Mouse (Mus musculus) midbrain, embryonic 15.5 days (tissue): Measurements from ENCODE around the gene Als2cr12. TPM values are rescaled to one million over a fixed set of nuclear protein-coding genes. Genes with fewer than 3 reads are reported as not detected.
"Not testable (repeated sequence)": the region's sequence is repeated elsewhere in the genome, so short reads cannot be mapped to it uniquely, and the experiment has no call there.

Experiments used
- ATAC-seq: fragments of 200-750 bp; cut with Nextera tagmentation; replicated peaks from 2 replicates; pipeline ENCODE4 v1.8.0; 2017; ENCODE audit warnings: moderate TSS enrichment
- H3K27ac ChIP-seq: fragments of 300-500 bp; sonication (generic); 2 replicates; pipeline ENCODE4 v1.5.1; 2015; ENCODE audit warnings: mild to moderate bottlenecking, inconsistent platforms
- H3K27me3 ChIP-seq: fragments of 300-500 bp; sonication (generic); replicated peaks from 2 replicates; pipeline ENCODE4 v1.6.1; 2015; ENCODE audit warnings: inconsistent platforms
- H3K36me3 ChIP-seq: fragments of 300-500 bp; sonication (generic); replicated peaks from 2 replicates; pipeline ENCODE4 v1.6.1; 2015; ENCODE audit warnings: inconsistent platforms
- H3K4me1 ChIP-seq: fragments of 300-500 bp; sonication (generic); 2 replicates; pipeline ENCODE4 v1.6.1; 2015; ENCODE audit warnings: inconsistent platforms
- H3K4me2 ChIP-seq: fragments of 300-500 bp; sonication (generic); 2 replicates; pipeline ENCODE4 v1.6.1; 2015; ENCODE audit warnings: inconsistent platforms, mild to moderate bottlenecking, moderate library complexity
- H3K4me3 ChIP-seq: fragments of 300-500 bp; sonication (generic); 2 replicates; pipeline ENCODE4 v1.5.1; 2015; ENCODE audit warnings: mild to moderate bottlenecking, inconsistent platforms
- H3K9ac ChIP-seq: fragments of 300-500 bp; sonication (generic); 2 replicates; pipeline ENCODE4 v1.6.1; 2015; ENCODE audit warnings: mild to moderate bottlenecking, inconsistent platforms
- H3K9me3 ChIP-seq: fragments of 300-500 bp; sonication (generic); 2 replicates; pipeline ENCODE4 v1.6.1; 2016; ENCODE audit warnings: inconsistent platforms
- WGBS: fragments of 180-500 bp; shearing (Covaris S2); methylation state at CpG from one replicate; pipeline ENCODE4 v1.1.7; 2015; ENCODE audit warnings: mixed read lengths; 5-methylcytosine and 5-hydroxymethylcytosine counted together
- polyA plus RNA-seq: library from polyadenylated mRNA; unstranded; fragments of >200 nt; fragmentation: Nextera tagmentation; extraction: Ambion mirVana; gene quantifications from 2 replicates; pipeline ENCODE4 v1.2.1, GENCODE M21; 2015

Als2cr12 gene
- polyA plus RNA-seq, result not detected in 2 replicates

GRCm38 (mm10) chr1:58695810-58696209 is at the start of gene Als2cr12:
Gene Als2cr12, minus strand, starts transcription at chr1:58695989.
- not testable (repeated sequence) for H3K4me3 ChIP-seq, ATAC-seq, H3K27ac ChIP-seq, H3K4me2 ChIP-seq, H3K27me3 ChIP-seq, H3K36me3 ChIP-seq, H3K9ac ChIP-seq, H3K9me3 ChIP-seq, H3K4me1 ChIP-seq
- WGBS, result 82% methylated on average over 4 of the region's 4 CpGs

DNA sequence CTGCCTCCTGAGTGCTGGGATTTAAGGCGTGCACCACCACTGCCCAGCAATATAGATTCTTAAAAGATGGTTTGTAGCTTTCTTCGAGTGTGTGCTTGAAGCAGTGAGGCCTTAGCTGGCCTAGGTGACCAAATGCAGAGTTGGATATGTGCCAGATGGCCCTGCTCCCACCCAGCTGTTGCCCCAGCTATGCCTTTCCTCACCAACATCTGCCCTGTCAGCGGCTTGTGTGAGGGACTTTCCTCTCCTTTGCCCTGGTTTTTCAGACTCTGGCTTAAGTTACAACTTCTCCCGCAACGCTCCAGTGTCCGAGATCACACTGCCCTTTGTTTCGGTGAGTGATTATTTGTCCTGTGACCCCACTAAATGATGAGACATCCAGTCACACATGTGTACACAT is 48.9 kb upstream of the Als2cr12 start:
- no peaks in the 10 kb centered on the region for H3K27me3 ChIP-seq
- H3K9ac ChIP-seq, result no peak overlapping the region
- H3K4me1 ChIP-seq, result no peaks in the 10 kb centered on the region
- H3K4me3 ChIP-seq, result no peak overlapping the region
- no peaks in the 10 kb centered on the region for H3K9me3 ChIP-seq
- no peak for ATAC-seq
- no peak overlapping the region for H3K27ac ChIP-seq
- no peak overlapping the region for H3K4me2 ChIP-seq
- no peaks in the 10 kb centered on the region for H3K36me3 ChIP-seq
- 91% methylated on average over 7 of the region's 7 CpGs for WGBS

- Histone ChIP-seq H3K36me3 (no peaks in the 10 kb centered on the region), H3K27ac (no peak overlapping the region), H3K9me3 (no peaks in the 10 kb centered on the region), H3K4me3 (no peak overlapping the region), H3K9ac (no peak overlapping the region), H3K4me1 (no peaks in the 10 kb centered on the region), H3K27me3 (no peaks in the 10 kb centered on the region), H3K4me2 (no peak overlapping the region)
- ATAC-seq, result no peak
- 93% methylated on average over 6 of the region's 6 CpGs for WGBS
Observed at GRCm38 (mm10) chr1:58743252-58743651, 47.5 kb upstream of the Als2cr12 start.

DNA sequence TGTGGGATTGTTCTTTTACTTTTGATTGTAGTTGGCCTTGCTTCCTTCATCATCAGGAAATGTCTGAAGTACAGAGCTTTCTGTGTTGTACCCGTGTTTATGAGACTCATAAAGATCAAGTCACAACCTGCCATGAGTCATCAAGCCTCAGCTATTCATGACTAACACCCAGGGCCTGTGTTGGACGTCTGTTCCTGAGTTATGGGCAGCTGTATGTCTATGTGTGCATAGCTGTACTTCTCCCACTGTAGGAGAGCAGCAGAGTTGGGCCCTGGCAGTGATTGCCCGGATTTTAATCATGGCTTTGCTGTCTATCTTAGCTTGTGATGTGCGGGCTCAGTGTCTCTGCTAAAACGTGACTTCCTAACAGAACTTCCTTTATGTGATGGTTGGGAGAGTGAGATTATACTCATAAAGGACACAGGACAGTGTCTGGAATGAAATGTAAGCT is 46.8 kb upstream of the Als2cr12 start:
- ATAC-seq, result no peak
- H3K4me2 ChIP-seq, result no peak overlapping the region
- 85% methylated on average over 5 of the region's 5 CpGs for WGBS
- no peaks in the 10 kb centered on the region for H3K36me3 ChIP-seq
- H3K9me3 ChIP-seq, result no peaks in the 10 kb centered on the region
- H3K4me3 ChIP-seq, result no peak overlapping the region
- H3K9ac ChIP-seq, result no peak overlapping the region
- no peaks in the 10 kb centered on the region for H3K4me1 ChIP-seq
- no peak overlapping the region for H3K27ac ChIP-seq
- H3K27me3 ChIP-seq, result no peaks in the 10 kb centered on the region

- Histone ChIP-seq H3K36me3 (no peaks in the 10 kb centered on the region), H3K4me1 (no peaks in the 10 kb centered on the region), H3K9ac (no peak overlapping the region), H3K9me3 (no peaks in the 10 kb centered on the region), H3K27ac (no peak overlapping the region), H3K4me2 (no peak overlapping the region), H3K4me3 (no peak overlapping the region), H3K27me3 (no peaks in the 10 kb centered on the region)
- ATAC-seq, result no peak
- 90% methylated on average over 7 of the region's 7 CpGs for WGBS
Observed at GRCm38 (mm10) chr1:58739529-58739928, 43.7 kb upstream of the Als2cr12 start.

- no peak overlapping the region for H3K27ac ChIP-seq
- no peak for ATAC-seq
- no peak overlapping the region for H3K4me2 ChIP-seq
- H3K9ac ChIP-seq, result no peak overlapping the region
- no peaks in the 10 kb centered on the region for H3K9me3 ChIP-seq
- H3K27me3 ChIP-seq, result no peaks in the 10 kb centered on the region
- H3K4me3 ChIP-seq, result no peak overlapping the region
- no peaks in the 10 kb centered on the region for H3K4me1 ChIP-seq
- WGBS, result 95% methylated on average over 22 of the region's 22 CpGs
- no peaks in the 10 kb centered on the region for H3K36me3 ChIP-seq
Observed at GRCm38 (mm10) chr1:58736968-58737367, 41.2 kb upstream of the Als2cr12 start.

DNA sequence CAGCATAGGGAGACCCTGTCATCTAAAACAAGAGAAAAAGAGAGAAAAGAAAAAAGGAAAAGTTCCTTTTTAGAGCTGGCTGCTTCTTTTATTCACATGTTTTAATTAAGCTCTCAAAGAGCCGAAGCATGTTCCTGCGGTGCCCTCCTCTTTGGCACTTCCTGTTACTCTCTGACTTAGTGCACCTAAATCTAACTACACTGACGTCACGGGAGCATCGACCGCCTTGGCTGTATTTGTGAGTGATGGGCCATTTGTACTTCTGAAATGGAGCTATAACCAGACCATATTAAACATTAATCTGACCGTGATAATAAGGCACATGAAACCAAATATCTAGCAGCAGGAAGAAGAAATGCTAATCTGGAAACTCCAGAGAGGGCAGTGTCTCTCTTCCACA is 40.2 kb upstream of the Als2cr12 start:
- Histone ChIP-seq H3K4me3 (no peak overlapping the region), H3K4me2 (no peak overlapping the region), H3K27me3 (no peaks in the 10 kb centered on the region), H3K9me3 (no peaks in the 10 kb centered on the region), H3K9ac (no peak overlapping the region), H3K27ac (no peak overlapping the region), H3K4me1 (no peaks in the 10 kb centered on the region), H3K36me3 (no peaks in the 10 kb centered on the region)
- WGBS, result 93% methylated on average over 7 of the region's 7 CpGs
- ATAC-seq, result no peak

DNA sequence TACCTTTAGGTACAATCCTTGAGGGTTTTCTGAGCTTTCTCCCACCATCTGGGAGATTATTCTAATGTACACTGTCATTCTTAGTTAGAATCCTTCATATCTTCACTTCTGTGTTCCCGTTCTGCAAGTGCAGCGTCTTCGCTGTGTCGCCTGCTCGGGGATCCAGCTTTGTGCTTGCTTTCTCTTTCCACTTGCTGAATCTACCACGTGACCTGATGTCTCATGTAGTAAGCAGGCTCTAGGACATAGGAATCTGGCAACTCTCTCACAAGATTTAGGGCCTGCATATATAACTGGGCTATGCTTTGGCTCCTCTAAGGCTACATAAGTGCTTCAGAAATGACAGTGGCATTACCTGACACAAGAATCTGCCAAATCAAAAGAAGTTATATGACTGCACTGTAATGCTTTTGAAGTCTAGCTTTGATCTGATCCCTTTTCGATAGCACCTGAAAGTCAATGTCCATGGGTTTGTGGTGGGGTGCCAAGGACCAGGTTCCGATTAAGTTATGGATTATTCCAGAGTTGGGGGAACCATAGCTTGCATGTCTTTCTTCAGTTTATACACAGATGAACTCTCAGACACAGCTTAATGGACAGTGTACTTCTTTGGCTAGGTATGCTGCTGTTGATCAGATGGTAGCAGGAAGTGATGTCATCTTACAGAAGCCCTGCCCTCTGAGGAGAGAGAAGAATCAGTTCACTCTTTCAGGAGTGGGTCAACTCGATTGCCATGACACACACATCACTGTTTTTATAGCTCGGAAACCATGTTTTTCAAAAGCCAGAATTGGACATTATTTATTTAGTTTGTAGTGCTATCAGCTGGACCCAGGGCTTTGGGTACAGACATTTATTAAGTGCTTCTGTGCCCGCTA is 38.5 kb upstream of the Als2cr12 start:
- Histone ChIP-seq H3K9me3 (no peaks in the 10 kb centered on the region), H3K27ac (no peak overlapping the region), H3K4me2 (no peak overlapping the region), H3K36me3 (no peaks in the 10 kb centered on the region), H3K27me3 (no peaks in the 10 kb centered on the region), H3K4me3 (no peak overlapping the region), H3K4me1 (no peaks in the 10 kb centered on the region), H3K9ac (no peak overlapping the region)
- ATAC-seq, result no peak
- WGBS, result 94% methylated on average over 11 of the region's 11 CpGs

DNA sequence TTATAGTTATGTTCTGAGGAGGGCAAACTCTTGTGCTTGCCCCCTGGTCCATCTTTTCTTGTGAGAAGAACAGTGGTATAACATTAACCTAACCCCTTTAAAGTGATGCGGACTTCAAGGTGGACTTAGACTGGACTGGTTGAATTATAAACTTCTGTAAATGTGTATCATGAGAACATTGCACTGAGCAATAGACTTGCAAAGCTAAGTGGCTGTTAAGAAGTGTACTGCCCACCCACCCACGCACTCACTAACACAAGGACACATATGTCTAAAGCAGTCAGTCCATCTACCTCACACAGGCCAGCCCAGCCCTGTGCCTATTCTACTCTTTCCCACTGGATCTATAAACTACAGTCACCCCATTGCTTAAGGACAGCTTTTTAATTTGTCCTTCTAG is 37.8 kb upstream of the Als2cr12 start:
- H3K27ac ChIP-seq, result no peak overlapping the region
- ATAC-seq, result no peak
- no peaks in the 10 kb centered on the region for H3K4me1 ChIP-seq

DNA sequence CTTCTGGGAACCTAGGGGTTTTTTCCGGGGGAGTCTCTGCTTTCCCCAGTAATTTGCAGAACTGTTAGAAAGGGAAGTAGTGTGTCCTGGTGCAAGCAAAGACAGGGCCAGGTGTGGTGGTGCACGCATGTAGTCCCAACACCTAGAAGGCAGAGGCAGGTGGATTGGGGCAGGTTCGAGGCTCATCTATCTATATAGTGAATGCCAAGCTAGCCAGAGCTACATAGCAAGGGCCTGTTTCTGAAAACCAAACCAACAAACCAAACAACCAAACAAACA is 32.7 kb upstream of the Als2cr12 start:
- no peak for ATAC-seq
- Histone ChIP-seq H3K27ac (no peak overlapping the region), H3K9ac (no peak overlapping the region), H3K4me2 (no peak overlapping the region), H3K4me3 (no peak overlapping the region), H3K27me3 (no peaks in the 10 kb centered on the region), H3K9me3 (no peaks in the 10 kb centered on the region), H3K4me1 (no peaks in the 10 kb centered on the region), H3K36me3 (no peaks in the 10 kb centered on the region)
- 95% methylated on average over 3 of the region's 3 CpGs for WGBS

More for the DNA sequence above, 37.8 kb upstream of the Als2cr12 start:
- Histone ChIP-seq H3K9me3 (no peaks in the 10 kb centered on the region), H3K27me3 (no peaks in the 10 kb centered on the region), H3K4me3 (no peak overlapping the region), H3K9ac (no peak overlapping the region), H3K4me2 (no peak overlapping the region), H3K36me3 (no peaks in the 10 kb centered on the region)
- 95% methylated on average over 2 of the region's 2 CpGs for WGBS

- Histone ChIP-seq H3K4me3 (no peak overlapping the region), H3K27ac (no peak overlapping the region), H3K9ac (no peak overlapping the region), H3K9me3 (no peaks in the 10 kb centered on the region), H3K4me2 (no peak overlapping the region), H3K27me3 (no peaks in the 10 kb centered on the region), H3K36me3 (no peaks in the 10 kb centered on the region), H3K4me1 (no peaks in the 10 kb centered on the region)
- no peak for ATAC-seq
- 91% methylated on average over 10 of the region's 10 CpGs for WGBS
Observed at GRCm38 (mm10) chr1:58727747-58728589, 32.2 kb upstream of the Als2cr12 start.

GRCm38 (mm10) chr1:58727019-58727746 is 31.4 kb upstream of the Als2cr12 start:
- ATAC-seq, result no peak
- no peak overlapping the region for H3K4me2 ChIP-seq

More at GRCm38 (mm10) chr1:58727019-58727746, 31.4 kb upstream of the Als2cr12 start:
- Histone ChIP-seq H3K4me1 (no peaks in the 10 kb centered on the region), H3K27me3 (no peaks in the 10 kb centered on the region), H3K36me3 (no peaks in the 10 kb centered on the region), H3K27ac (no peak overlapping the region), H3K9me3 (no peaks in the 10 kb centered on the region), H3K4me3 (no peak overlapping the region), H3K9ac (no peak overlapping the region)
- 91% methylated on average over 1 of the region's 1 CpGs for WGBS
